Mouse (Mus musculus): ENCODE data around the gene Hs3st4. TPM values are rescaled to one million over a fixed set of nuclear protein-coding genes. Genes with fewer than 3 reads are reported as not detected.

Gene Hs3st4
- total and polyA plus RNA-seq, 3 experiments, result not detected

GRCm38 (mm10) chr7:124168796-124169195, 186.1 kb downstream of the Hs3st4 start:
- TF ChIP-seq MXI1 (IDR thresholded peaks at IDR 0.05; ENCODE audit: low read depth, low read length) (no peak), E2F4 (IDR thresholded peaks at IDR 0.05; ENCODE audit: insufficient replicate concordance, low read depth, low read length) (no peak), ELF1 (IDR thresholded peaks at IDR 0.05; ENCODE audit: low read depth, low read length) (no peak), ETS1 (conservative IDR thresholded peaks at IDR 0.05; ENCODE audit: low read depth, low read length) (no peak), NRF1 (IDR thresholded peaks at IDR 0.05; ENCODE audit: low read depth, low read length) (no peak), USF2 (conservative IDR thresholded peaks at IDR 0.05; ENCODE audit: low read depth, low read length) (no peak), JUND (conservative IDR thresholded peaks at IDR 0.05; ENCODE audit: low read depth, low read length) (no peak), CHD1 (IDR thresholded peaks at IDR 0.05; ENCODE audit: low read depth, low read length) (no peak), HCFC1 (IDR thresholded peaks at IDR 0.05; ENCODE audit: low read depth, low read length) (no peak)
- dilution Hi-C loops (cut with MboI; ENCODE audit: extremely low pct_ligation_motif_present, extremely low pct_unique_long_range_greater_than_20kb, low sequenced_read_pairs), result no loop called here

GRCm38 (mm10) chr7:124170001-124170400, 187.3 kb downstream of the Hs3st4 start:
- peaks cover 13% of the 10 kb centered on the region for H3K9me3 ChIP-seq (replicated peaks; ENCODE audit: low read length)
- no peak overlapping the region for H3K9ac ChIP-seq (ENCODE audit: insufficient read depth, low read depth)
- no peaks in the 10 kb centered on the region for H3K36me3 ChIP-seq (replicated peaks in 1 of 2; ENCODE audit: control insufficient read depth in 1 of 2, insufficient read depth in 1 of 2, low read length in 1 of 2)
- DNase-seq (ENCODE audit: extremely low read depth), result no peak
- no peak overlapping the region for H3K4me3 ChIP-seq (replicated peaks in 1 of 3; ENCODE audit: low read depth in 2 of 3, low read length in 2 of 3, poor library complexity in 1 of 3)
- TF ChIP-seq JUND (conservative IDR thresholded peaks at IDR 0.05; ENCODE audit: low read depth, low read length) (no peak), ZMIZ1 (IDR thresholded peaks at IDR 0.05; ENCODE audit: low read depth, low read length) (no peak)
- no peaks in the 10 kb centered on the region for H3K79me2 ChIP-seq (replicated peaks; ENCODE audit: control insufficient read depth, extremely low read depth, insufficient read depth, poor library complexity, severe bottlenecking)
- H3K27me3 ChIP-seq (replicated peaks), result peaks cover 6% of the 10 kb centered on the region
- H3K27ac ChIP-seq (ENCODE audit: insufficient read depth, low read depth), result no peak overlapping the region
- no peaks in the 10 kb centered on the region for H3K4me1 ChIP-seq (ENCODE audit: control insufficient read depth in 1 of 2, insufficient read depth in 2 of 2)
- in situ Hi-C loops (cut with MboI; ENCODE audit: low pct_ligation_motif_present, low pct_unique_long_range_greater_than_20kb, low sequenced_read_pairs), result no loop called here
- H3K4me2 ChIP-seq (ENCODE audit: insufficient read depth, low read depth, poor library complexity, severe bottlenecking), result no peak overlapping the region
- dilution Hi-C loops (cut with MboI; ENCODE audit: extremely low pct_ligation_motif_present, extremely low pct_unique_long_range_greater_than_20kb, low sequenced_read_pairs), result no loop called here

More at GRCm38 (mm10) chr7:124168796-124169195, 186.1 kb downstream of the Hs3st4 start:
- no peak for DNase-seq (ENCODE audit: extremely low read depth)
- Histone ChIP-seq H3K9ac (ENCODE audit: insufficient read depth, low read depth) (no peak overlapping the region), H3K79me2 (replicated peaks; ENCODE audit: control insufficient read depth, extremely low read depth, insufficient read depth, poor library complexity, severe bottlenecking) (no peaks in the 10 kb centered on the region), H3K4me1 (ENCODE audit: control insufficient read depth in 1 of 2, insufficient read depth in 2 of 2) (no peaks in the 10 kb centered on the region), H3K4me3 (replicated peaks in 1 of 3; ENCODE audit: low read depth in 2 of 3, low read length in 2 of 3, poor library complexity in 1 of 3) (no peak overlapping the region), H3K27me3 (replicated peaks) (peaks cover 6% of the 10 kb centered on the region), H3K36me3 (replicated peaks in 1 of 2; ENCODE audit: control insufficient read depth in 1 of 2, insufficient read depth in 1 of 2, low read length in 1 of 2) (no peaks in the 10 kb centered on the region), H3K9me3 (replicated peaks; ENCODE audit: low read length) (peaks cover 11% of the 10 kb centered on the region), H3K27ac (ENCODE audit: insufficient read depth, low read depth) (no peak overlapping the region), H3K4me2 (ENCODE audit: insufficient read depth, low read depth, poor library complexity, severe bottlenecking) (no peak overlapping the region)
- in situ Hi-C loops (cut with MboI; ENCODE audit: low pct_ligation_motif_present, low pct_unique_long_range_greater_than_20kb, low sequenced_read_pairs), result no loop called here

- Histone ChIP-seq H3K27ac (ENCODE audit: insufficient read depth, low read depth) (no peak overlapping the region), H3K27me3 (replicated peaks) (peaks cover 8% of the 10 kb centered on the region), H3K9me3 (replicated peaks; ENCODE audit: low read length) (peaks cover 17% of the 10 kb centered on the region), H3K4me3 (replicated peaks in 1 of 3; ENCODE audit: low read depth in 2 of 3, low read length in 2 of 3, poor library complexity in 1 of 3) (no peak overlapping the region), H3K79me2 (replicated peaks; ENCODE audit: control insufficient read depth, extremely low read depth, insufficient read depth, poor library complexity, severe bottlenecking) (no peaks in the 10 kb centered on the region), H3K4me1 (ENCODE audit: control insufficient read depth in 1 of 2, insufficient read depth in 2 of 2) (no peaks in the 10 kb centered on the region), H3K9ac (ENCODE audit: insufficient read depth, low read depth) (no peak overlapping the region), H3K4me2 (ENCODE audit: insufficient read depth, low read depth, poor library complexity, severe bottlenecking) (no peak overlapping the region), H3K36me3 (replicated peaks in 1 of 2; ENCODE audit: control insufficient read depth in 1 of 2, insufficient read depth in 1 of 2, low read length in 1 of 2) (no peaks in the 10 kb centered on the region)
- dilution Hi-C loops (cut with MboI; ENCODE audit: extremely low pct_ligation_motif_present, extremely low pct_unique_long_range_greater_than_20kb, low sequenced_read_pairs) (no loop called here), in situ Hi-C loops (cut with MboI; ENCODE audit: low pct_ligation_motif_present, low pct_unique_long_range_greater_than_20kb, low sequenced_read_pairs) (no loop called here)
- DNase-seq (ENCODE audit: extremely low read depth), result no peak
- TF ChIP-seq MXI1 (IDR thresholded peaks at IDR 0.05; ENCODE audit: low read depth, low read length), result no peak
- TF ChIP-seq ZC3H11A (IDR thresholded peaks at IDR 0.05; ENCODE audit: low read depth, low read length), result no peak
- no peak for TF ChIP-seq TBP (conservative IDR thresholded peaks at IDR 0.05; ENCODE audit: low read depth, low read length)
- TF ChIP-seq POLR2AphosphoS2 (IDR thresholded peaks at IDR 0.05; ENCODE audit: low read depth, low read length), result no peak
- no peak for TF ChIP-seq JUND (conservative IDR thresholded peaks at IDR 0.05; ENCODE audit: low read depth, low read length)
- no peak for TF ChIP-seq HCFC1 (IDR thresholded peaks at IDR 0.05; ENCODE audit: low read depth, low read length)
These were observed 189.3 kb downstream of the Hs3st4 start for GRCm38 (mm10) chr7:124171992-124172391.
